ENCODE assay signal across 7 mouse cellular contexts in the genomic region with DNA sequence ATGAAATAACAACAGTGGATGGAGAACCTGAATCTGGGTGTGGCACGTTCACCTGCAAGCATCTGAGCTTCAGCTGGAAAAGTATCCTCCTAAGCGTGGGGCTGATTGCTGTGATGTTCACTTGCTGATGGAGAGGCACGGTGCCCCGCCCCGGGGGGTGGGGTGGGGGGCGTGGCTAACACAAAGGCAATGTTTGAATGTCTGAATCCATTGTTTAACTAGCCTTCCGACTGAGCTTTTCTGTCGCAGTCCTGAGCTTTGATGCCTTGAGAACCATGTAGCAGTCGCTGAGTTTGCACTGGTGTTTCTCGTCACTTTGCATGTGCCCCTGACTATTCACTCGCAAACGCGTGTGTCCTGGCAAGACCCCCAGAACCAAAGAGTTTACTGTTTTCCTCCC.
DNase-seq lines count a peak whose midpoint lies in the region; ATAC-seq lines count a peak whose summit lies in the region.

No protein-coding gene starts in this region.

- 0 out of 2 replicates have a peak, but pooled peaks have one; percentile 43 for ATAC-seq in hindbrain, embryonic 13.5 days (ENCODE audit: low FRiP score)
- ATAC-seq in megakaryocyte, adult 5-6 weeks (ENCODE audit: poor library complexity, severe bottlenecking) = no peak
- ATAC-seq in megakaryocyte-erythroid progenitor cell, adult 5-6 weeks (replicated peaks; ENCODE audit: low FRiP score, low TSS enrichment, poor library complexity, severe bottlenecking) = no peak

- peak overlapping the region; percentile 32; the same call in 1 of the 2 replicates for H3K27ac ChIP-seq in embryonic facial prominence, embryonic 10.5 days (replicated peaks)
- H3K27ac ChIP-seq in hindbrain, embryonic 13.5 days = peak overlapping the region; percentile 61

- peak overlapping the region; percentile 44 for H3K4me3 ChIP-seq in embryonic facial prominence, embryonic 10.5 days
- peak overlapping the region; percentile 25 for H3K4me3 ChIP-seq in hindbrain, embryonic 13.5 days

- H3K4me1 ChIP-seq in embryonic facial prominence, embryonic 10.5 days = peaks cover 29% of the 10 kb centered on the region
- peaks cover 21% of the 10 kb centered on the region for H3K4me1 ChIP-seq in hindbrain, embryonic 13.5 days (replicated peaks)

- H3K36me3 ChIP-seq in embryonic facial prominence, embryonic 10.5 days (replicated peaks) = peaks cover 8% of the 10 kb centered on the region; the same call in 1 of the 2 replicates
- no peaks in the 10 kb centered on the region for H3K36me3 ChIP-seq in hindbrain, embryonic 13.5 days

- H3K9me3 ChIP-seq in embryonic facial prominence, embryonic 10.5 days = no peaks in the 10 kb centered on the region
- no peaks in the 10 kb centered on the region for H3K9me3 ChIP-seq in hindbrain, embryonic 13.5 days

- peak; percentile 37 for DNase-seq in right cerebral cortex, postnatal 4 days
- no peak for DNase-seq in right cerebral cortex, postnatal 25 days
- DNase-seq in embryonic facial prominence, embryonic 10.5 days (ENCODE audit: low spot score) = peak; percentile 58
- DNase-seq in lung, postnatal 36 days = peak; percentile 54

- 15% methylated on average over 13 of the region's 13 CpGs for WGBS in embryonic facial prominence, embryonic 10.5 days
- WGBS in hindbrain, embryonic 13.5 days = 4% methylated on average over 13 of the region's 13 CpGs

- peak overlapping the region; percentile 49 for H3K9ac ChIP-seq in hindbrain, embryonic 13.5 days

- H3K27me3 ChIP-seq in embryonic facial prominence, embryonic 10.5 days (replicated peaks; ENCODE audit: low read depth, poor library complexity, severe bottlenecking) = no peaks in the 10 kb centered on the region
- H3K27me3 ChIP-seq in hindbrain, embryonic 13.5 days = 0 out of 2 replicates have a peak, but pooled peaks cover 2% of the 10 kb centered on the region

- H3K4me2 ChIP-seq in hindbrain, embryonic 13.5 days = peak overlapping the region; percentile 48
